8 mouse cellular contexts compared by ENCODE assay signal in genomic region chr16:94303203-94303535, GRCm38 (mm10). TPM values are rescaled to one million over a fixed set of nuclear protein-coding genes. Genes with fewer than 3 reads are reported as not detected.
DNase-seq lines count a peak whose midpoint lies in the region; ATAC-seq and TF ChIP-seq lines count a peak whose summit lies in the region.

No protein-coding gene starts in this region.

- peak overlapping the region; percentile 85 for H3K27ac ChIP-seq in heart, postnatal 0 days (ENCODE audit: low read depth)
- 0 out of 2 replicates have a peak overlapping the region, but pooled peaks have one; percentile 18 for H3K27ac ChIP-seq in hindbrain, embryonic 12.5 days
- no peak overlapping the region for H3K27ac ChIP-seq in midbrain, embryonic 11.5 days (ENCODE audit: low read depth, low read length)

- no peak for ATAC-seq in heart, postnatal 0 days (ENCODE audit: insufficient read depth, low read depth)
- peak; percentile 5; the same call in 1 of the 2 replicates for ATAC-seq in common myeloid progenitor, adult 5-6 weeks (replicated peaks; ENCODE audit: low read depth, poor library complexity, severe bottlenecking)
- ATAC-seq in hindbrain, embryonic 12.5 days (ENCODE audit: low FRiP score) = no peak; the same call in 1 of the 2 replicates
- ATAC-seq in midbrain, embryonic 11.5 days (ENCODE audit: low FRiP score) = peak; percentile 22; the same call in 1 of the 2 replicates

- no peaks in the 10 kb centered on the region for H3K36me3 ChIP-seq in heart, postnatal 0 days (replicated peaks; ENCODE audit: control insufficient read depth, insufficient read depth, low read length)
- no peaks in the 10 kb centered on the region; the same call in 1 of the 2 replicates for H3K36me3 ChIP-seq in hindbrain, embryonic 12.5 days
- no peaks in the 10 kb centered on the region for H3K36me3 ChIP-seq in midbrain, embryonic 11.5 days (ENCODE audit: control insufficient read depth, insufficient read depth, low read length)

- peaks cover 4% of the 10 kb centered on the region; the same call in 1 of the 2 replicates for H3K9me3 ChIP-seq in heart, postnatal 0 days (replicated peaks; ENCODE audit: control insufficient read depth, low read length)
- H3K9me3 ChIP-seq in hindbrain, embryonic 12.5 days (replicated peaks) = 0 out of 2 replicates have a peak, but pooled peaks cover 8% of the 10 kb centered on the region
- H3K9me3 ChIP-seq in midbrain, embryonic 11.5 days (ENCODE audit: control insufficient read depth, low read length) = peaks cover 4% of the 10 kb centered on the region; the same call in 1 of the 2 replicates

- H3K27me3 ChIP-seq in heart, postnatal 0 days (ENCODE audit: control insufficient read depth, insufficient read depth, low read length) = no peaks in the 10 kb centered on the region
- H3K27me3 ChIP-seq in hindbrain, embryonic 12.5 days = peaks cover 14% of the 10 kb centered on the region
- H3K27me3 ChIP-seq in midbrain, embryonic 11.5 days (ENCODE audit: control insufficient read depth, insufficient read depth, low read length) = peaks cover 5% of the 10 kb centered on the region; the same call in 1 of the 2 replicates

- TF ChIP-seq EP300 in heart, postnatal 0 days (IDR thresholded peaks at IDR 0.05; ENCODE audit: low read depth) = no peak

- peak overlapping the region; percentile 42; the same call in 1 of the 2 replicates for H3K4me3 ChIP-seq in heart, postnatal 0 days (ENCODE audit: low read depth, low read length)
- H3K4me3 ChIP-seq in hindbrain, embryonic 12.5 days = 0 out of 2 replicates have a peak overlapping the region, but pooled peaks have one; percentile 11
- no peak overlapping the region for H3K4me3 ChIP-seq in midbrain, embryonic 11.5 days (ENCODE audit: low read depth, low read length)

- no peak for TF ChIP-seq CTCF in heart, postnatal 0 days (IDR thresholded peaks at IDR 0.05; ENCODE audit: low read depth)

- 27% methylated on average over 6 of the region's 6 CpGs for WGBS in heart, postnatal 0 days
- WGBS in hindbrain, embryonic 12.5 days = 23% methylated on average over 6 of the region's 6 CpGs
- 30% methylated on average over 6 of the region's 6 CpGs for WGBS in midbrain, embryonic 11.5 days

- H3K4me1 ChIP-seq in heart, postnatal 0 days (ENCODE audit: control insufficient read depth, insufficient read depth) = peaks cover 3% of the 10 kb centered on the region; the same call in 1 of the 2 replicates
- peaks cover 17% of the 10 kb centered on the region for H3K4me1 ChIP-seq in hindbrain, embryonic 12.5 days
- H3K4me1 ChIP-seq in midbrain, embryonic 11.5 days (ENCODE audit: control insufficient read depth, insufficient read depth, low read length) = peaks cover 7% of the 10 kb centered on the region

- intact Hi-C loops in left cerebral cortex, postnatal 10 days (cut with DNase I) = no loop called here

- H3K9ac ChIP-seq in heart, postnatal 0 days (replicated peaks; ENCODE audit: low read depth, low read length) = peak overlapping the region; percentile 38
- peak overlapping the region; percentile 37 for H3K9ac ChIP-seq in hindbrain, embryonic 12.5 days
- H3K9ac ChIP-seq in midbrain, embryonic 11.5 days (ENCODE audit: low read length) = no peak overlapping the region

- no peak for DNase-seq in heart, postnatal 0 days (ENCODE audit: low spot score)
- DNase-seq in heart, adult 11 months = no peak
- DNase-seq in midbrain, embryonic 11.5 days (ENCODE audit: low spot score, missing footprints) = peak; percentile 86
- DNase-seq in testis, postnatal 14 days (ENCODE audit: low spot score) = no peak
- DNase-seq in embryo, embryonic 9.5 days (ENCODE audit: extremely low spot score) = no peak
- DNase-seq in left cerebral cortex, postnatal 10 days (ENCODE audit: extremely low spot score in 1 of 2, low spot score in 2 of 2) = no peak

- H3K4me2 ChIP-seq in heart, postnatal 0 days (ENCODE audit: low read depth, low read length) = peak overlapping the region; percentile 66
- H3K4me2 ChIP-seq in hindbrain, embryonic 12.5 days (replicated peaks) = peak overlapping the region; percentile 49
- peak overlapping the region; percentile 34 for H3K4me2 ChIP-seq in midbrain, embryonic 11.5 days

RNA-seq across cellular contexts. Expression of gene Hlcs, which starts 10.2 kb away (rescaled TPM):
- 3.3 and 4.6 TPM in 2 replicates for total RNA-seq in heart, postnatal 0 days (2014; rRNA removed; ENCODE audit: low replicate concordance)
- polyA plus RNA-seq in heart, postnatal 0 days (2015; fragmentation: Nextera tagmentation; extraction: Ambion mirVana) = 5.5 and 5.6 TPM in 2 replicates
- 8.7 and 11.3 TPM in 2 replicates for total RNA-seq in common myeloid progenitor, adult 5-6 weeks (2017)
- polyA plus RNA-seq in hindbrain, embryonic 12.5 days (2016; fragmentation: Nextera tagmentation; extraction: Ambion mirVana) = 10.0 and 11.0 TPM in 2 replicates
- polyA plus RNA-seq in midbrain, embryonic 11.5 days (2014; fragmentation: Nextera tagmentation; extraction: Ambion mirVana) = 8.0 and 8.1 TPM in 2 replicates
- total RNA-seq in left cerebral cortex, postnatal 10 days (2021) = 10 to 100 TPM; 12.4 to 13.1 TPM

RNA-seq across cellular contexts. Expression of gene Ripply3, which starts 25.1 kb away (rescaled TPM):
- total RNA-seq in heart, postnatal 0 days (2014; rRNA removed; ENCODE audit: low replicate concordance) = 3.9 and 4.6 TPM in 2 replicates
- 4.5 and 5.3 TPM in 2 replicates for polyA plus RNA-seq in heart, postnatal 0 days (2015; fragmentation: Nextera tagmentation; extraction: Ambion mirVana)
- total RNA-seq in common myeloid progenitor, adult 5-6 weeks (2017) = not detected in 2 replicates
- 3.6 and 3.7 TPM in 2 replicates for polyA plus RNA-seq in hindbrain, embryonic 12.5 days (2016; fragmentation: Nextera tagmentation; extraction: Ambion mirVana)
- polyA plus RNA-seq in midbrain, embryonic 11.5 days (2014; fragmentation: Nextera tagmentation; extraction: Ambion mirVana) = 5.3 and 6.0 TPM in 2 replicates
- total RNA-seq in left cerebral cortex, postnatal 10 days (2021) = under 1 TPM in 1 of 2 experiments, not detected in 1; 0.43 TPM

Comparison
In these comparisons a context has a peak if more than half of its experiments do, and no peak if none do; other contexts are left out.
1. ATAC-seq: peak in common myeloid progenitor, adult 5-6 weeks (single experiment) and midbrain, embryonic 11.5 days (single experiment); none in heart, postnatal 0 days (single experiment) and hindbrain, embryonic 12.5 days (single experiment).
2. Peak in every context shown above with its lines, with median percentiles within 50 percentile points of each other: H3K4me2 ChIP-seq.